Mouse (Mus musculus): ENCODE measurements around the gene Plekhh3. TPM values are rescaled to one million over a fixed set of nuclear protein-coding genes. Genes with fewer than 3 reads are reported as not detected.

The Plekhh3 gene
- polyA plus RNA-seq, 1 experiment, result 18.3 TPM

GRCm38 (mm10) chr11:101200986-101201385 lies 29.8 kb upstream of the Plekhh3 start:
- TF ChIP-seq MYOD1 (IDR thresholded peaks at IDR 0.05; ENCODE audit: control insufficient read depth, insufficient read length, low read depth) (no peak), CTCF (IDR thresholded peaks at IDR 0.05; ENCODE audit: control insufficient read depth, insufficient read depth, insufficient read length) (peak; percentile 45), USF1 (IDR thresholded peaks at IDR 0.05; ENCODE audit: low read depth) (no peak), FOSL1 (IDR thresholded peaks at IDR 0.05; ENCODE audit: insufficient read depth, low read length, poor library complexity, severe bottlenecking) (no peak), MYOG (IDR thresholded peaks at IDR 0.05; ENCODE audit: control insufficient read depth, extremely low read depth, insufficient read length) (no peak), MAX (IDR thresholded peaks at IDR 0.05) (no peak)
- no peak overlapping the region for H3ac ChIP-seq (ENCODE audit: control insufficient read depth, insufficient read length, low read depth)
- no peaks in the 10 kb centered on the region for H3K79me3 ChIP-seq (ENCODE audit: low read depth)
- H3K79me2 ChIP-seq (ENCODE audit: control insufficient read depth, insufficient read depth), result no peaks in the 10 kb centered on the region
- no peaks in the 10 kb centered on the region for H3K27me3 ChIP-seq (ENCODE audit: control insufficient read depth, insufficient read depth, insufficient read length)
- peaks cover 10% of the 10 kb centered on the region for H3K36me3 ChIP-seq (ENCODE audit: control insufficient read depth, insufficient read depth)
- no peak overlapping the region for H3K4me3 ChIP-seq (ENCODE audit: insufficient read depth, poor library complexity, severe bottlenecking)

GRCm38 (mm10) chr11:101199555-101199954 lies 28.4 kb upstream of the Plekhh3 start:
- Histone ChIP-seq H3K27me3 (ENCODE audit: control insufficient read depth, insufficient read depth, insufficient read length) (no peaks in the 10 kb centered on the region), H3K36me3 (ENCODE audit: control insufficient read depth, insufficient read depth) (peaks cover 4% of the 10 kb centered on the region), H3K79me2 (ENCODE audit: control insufficient read depth, insufficient read depth) (no peaks in the 10 kb centered on the region), H3K4me3 (ENCODE audit: insufficient read depth, poor library complexity, severe bottlenecking) (no peak overlapping the region), H3K79me3 (ENCODE audit: low read depth) (no peaks in the 10 kb centered on the region), H3ac (ENCODE audit: control insufficient read depth, insufficient read length, low read depth) (no peak overlapping the region)
- no peak for TF ChIP-seq MAX (IDR thresholded peaks at IDR 0.05)
- TF ChIP-seq CEBPB (IDR thresholded peaks at IDR 0.05; ENCODE audit: low read depth), result no peak
- TF ChIP-seq MYOD1 (IDR thresholded peaks at IDR 0.05; ENCODE audit: control insufficient read depth, insufficient read length, low read depth), result no peak
- no peak for TF ChIP-seq CTCF (IDR thresholded peaks at IDR 0.05; ENCODE audit: control insufficient read depth, insufficient read depth, insufficient read length)
- TF ChIP-seq MYOG (IDR thresholded peaks at IDR 0.05; ENCODE audit: control insufficient read depth, extremely low read depth, insufficient read length), result no peak
- TF ChIP-seq FOSL1 (IDR thresholded peaks at IDR 0.05; ENCODE audit: insufficient read depth, low read length, poor library complexity, severe bottlenecking), result no peak
- no peak for TF ChIP-seq USF1 (IDR thresholded peaks at IDR 0.05; ENCODE audit: low read depth)

GRCm38 (mm10) chr11:101196175-101196574 lies 25.0 kb upstream of the Plekhh3 start:
- H3K36me3 ChIP-seq (ENCODE audit: control insufficient read depth, insufficient read depth), result peaks cover 4% of the 10 kb centered on the region
- H3ac ChIP-seq (ENCODE audit: control insufficient read depth, insufficient read length, low read depth), result no peak overlapping the region
- no peaks in the 10 kb centered on the region for H3K27me3 ChIP-seq (ENCODE audit: control insufficient read depth, insufficient read depth, insufficient read length)
- no peaks in the 10 kb centered on the region for H3K79me2 ChIP-seq (ENCODE audit: control insufficient read depth, insufficient read depth)
- TF ChIP-seq CTCF (IDR thresholded peaks at IDR 0.05; ENCODE audit: control insufficient read depth, insufficient read depth, insufficient read length), result no peak
- no peak for TF ChIP-seq MAX (IDR thresholded peaks at IDR 0.05)
- no peak for TF ChIP-seq USF1 (IDR thresholded peaks at IDR 0.05; ENCODE audit: low read depth)
- TF ChIP-seq MYOG (IDR thresholded peaks at IDR 0.05; ENCODE audit: control insufficient read depth, extremely low read depth, insufficient read length), result no peak
- TF ChIP-seq MYOD1 (IDR thresholded peaks at IDR 0.05; ENCODE audit: control insufficient read depth, insufficient read length, low read depth), result no peak
- TF ChIP-seq CEBPB (IDR thresholded peaks at IDR 0.05; ENCODE audit: low read depth), result no peak
- no peaks in the 10 kb centered on the region for H3K79me3 ChIP-seq (ENCODE audit: low read depth)
- no peak overlapping the region for H3K4me3 ChIP-seq (ENCODE audit: insufficient read depth, poor library complexity, severe bottlenecking)

GRCm38 (mm10) chr11:101195571-101195970 lies 24.4 kb upstream of the Plekhh3 start:
- Histone ChIP-seq H3K79me2 (ENCODE audit: control insufficient read depth, insufficient read depth) (no peaks in the 10 kb centered on the region), H3K4me3 (ENCODE audit: insufficient read depth, poor library complexity, severe bottlenecking) (no peak overlapping the region), H3K79me3 (ENCODE audit: low read depth) (no peaks in the 10 kb centered on the region), H3K36me3 (ENCODE audit: control insufficient read depth, insufficient read depth) (peaks cover 4% of the 10 kb centered on the region), H3ac (ENCODE audit: control insufficient read depth, insufficient read length, low read depth) (no peak overlapping the region), H3K27me3 (ENCODE audit: control insufficient read depth, insufficient read depth, insufficient read length) (no peaks in the 10 kb centered on the region)
- no peak for TF ChIP-seq MYOD1 (IDR thresholded peaks at IDR 0.05; ENCODE audit: control insufficient read depth, insufficient read length, low read depth)
- TF ChIP-seq USF1 (IDR thresholded peaks at IDR 0.05; ENCODE audit: low read depth), result no peak
- TF ChIP-seq CTCF (IDR thresholded peaks at IDR 0.05; ENCODE audit: control insufficient read depth, insufficient read depth, insufficient read length), result no peak
- no peak for TF ChIP-seq MYOG (IDR thresholded peaks at IDR 0.05; ENCODE audit: control insufficient read depth, extremely low read depth, insufficient read length)
- no peak for TF ChIP-seq CEBPB (IDR thresholded peaks at IDR 0.05; ENCODE audit: low read depth)
- no peak for TF ChIP-seq FOSL1 (IDR thresholded peaks at IDR 0.05; ENCODE audit: insufficient read depth, low read length, poor library complexity, severe bottlenecking)
- TF ChIP-seq MAX (IDR thresholded peaks at IDR 0.05), result no peak

GRCm38 (mm10) chr11:101195101-101195500 lies 23.9 kb upstream of the Plekhh3 start:
- Histone ChIP-seq H3K27me3 (ENCODE audit: control insufficient read depth, insufficient read depth, insufficient read length) (no peaks in the 10 kb centered on the region), H3K36me3 (ENCODE audit: control insufficient read depth, insufficient read depth) (peaks cover 4% of the 10 kb centered on the region), H3K4me3 (ENCODE audit: insufficient read depth, poor library complexity, severe bottlenecking) (no peak overlapping the region), H3K79me2 (ENCODE audit: control insufficient read depth, insufficient read depth) (no peaks in the 10 kb centered on the region), H3ac (ENCODE audit: control insufficient read depth, insufficient read length, low read depth) (no peak overlapping the region), H3K79me3 (ENCODE audit: low read depth) (no peaks in the 10 kb centered on the region)
- TF ChIP-seq FOSL1 (IDR thresholded peaks at IDR 0.05; ENCODE audit: insufficient read depth, low read length, poor library complexity, severe bottlenecking) (no peak), CTCF (IDR thresholded peaks at IDR 0.05; ENCODE audit: control insufficient read depth, insufficient read depth, insufficient read length) (no peak), MAX (IDR thresholded peaks at IDR 0.05) (no peak)

- Histone ChIP-seq H3K79me2 (ENCODE audit: control insufficient read depth, insufficient read depth) (no peaks in the 10 kb centered on the region), H3K36me3 (ENCODE audit: control insufficient read depth, insufficient read depth) (peaks cover 4% of the 10 kb centered on the region), H3ac (ENCODE audit: control insufficient read depth, insufficient read length, low read depth) (no peak overlapping the region), H3K27me3 (ENCODE audit: control insufficient read depth, insufficient read depth, insufficient read length) (no peaks in the 10 kb centered on the region), H3K79me3 (ENCODE audit: low read depth) (no peaks in the 10 kb centered on the region), H3K4me3 (ENCODE audit: insufficient read depth, poor library complexity, severe bottlenecking) (no peak overlapping the region)
- TF ChIP-seq MYOG (IDR thresholded peaks at IDR 0.05; ENCODE audit: control insufficient read depth, extremely low read depth, insufficient read length) (no peak), USF1 (IDR thresholded peaks at IDR 0.05; ENCODE audit: low read depth) (no peak), MAX (IDR thresholded peaks at IDR 0.05) (no peak), FOSL1 (IDR thresholded peaks at IDR 0.05; ENCODE audit: insufficient read depth, low read length, poor library complexity, severe bottlenecking) (no peak), CEBPB (IDR thresholded peaks at IDR 0.05; ENCODE audit: low read depth) (no peak), MYOD1 (IDR thresholded peaks at IDR 0.05; ENCODE audit: control insufficient read depth, insufficient read length, low read depth) (no peak), CTCF (IDR thresholded peaks at IDR 0.05; ENCODE audit: control insufficient read depth, insufficient read depth, insufficient read length) (no peak)
Measured at GRCm38 (mm10) chr11:101194643-101195042, 23.5 kb upstream of the Plekhh3 start.

All from C2C12 (cell line).